Mouse (Mus musculus) small intestine, adult 2 months (tissue): ENCODE results near the gene Scrn1. TPM values are rescaled to one million over a fixed set of nuclear protein-coding genes. Genes with fewer than 3 reads are reported as not detected.

Experiments used
- H3K27ac ChIP-seq: fragments of 200-500 bp; 2 replicates; pipeline ENCODE4 v1.5.1; 2012; ENCODE audit warnings: low read depth, low read length, control low read depth, inconsistent platforms; ENCODE audit not compliant: insufficient read depth
- H3K27me3 ChIP-seq: fragments of 200-500 bp; 2 replicates; pipeline ENCODE4 v1.6.1; 2012; ENCODE audit warnings: mild to moderate bottlenecking, moderate library complexity, low read length, inconsistent platforms; ENCODE audit not compliant: control insufficient read depth, insufficient read depth
- H3K36me3 ChIP-seq: fragments of 200-500 bp; 2 replicates; pipeline ENCODE4 v1.6.1; 2012; ENCODE audit warnings: mild to moderate bottlenecking, low read length, control low read depth, inconsistent platforms; ENCODE audit not compliant: control insufficient read depth, insufficient read depth
- H3K4me1 ChIP-seq: fragments of 200-500 bp; 2 replicates; pipeline ENCODE4 v1.6.1; 2012; ENCODE audit warnings: low read length, inconsistent platforms, mixed read lengths; ENCODE audit not compliant: control insufficient read depth, insufficient read depth, insufficient read length
- H3K4me3 ChIP-seq: fragments of 200-500 bp; 2 replicates; pipeline ENCODE4 v1.5.1; 2012; ENCODE audit warnings: low read depth, mild to moderate bottlenecking, control low read depth, inconsistent platforms, low read length, moderate library complexity
- CTCF ChIP-seq: fragments of 200-500 bp; IDR thresholded peaks from 2 replicates; pipeline ENCODE4 v1.5.1; 2012; ENCODE audit warnings: low read depth, mild to moderate bottlenecking, control low read depth, inconsistent platforms, low read length, moderate library complexity, mixed read lengths; ENCODE audit not compliant: insufficient replicate concordance, insufficient read length; ENCODE audit errors: extremely low read depth
- POLR2A ChIP-seq: fragments of 200-500 bp; IDR thresholded peaks from 2 replicates; pipeline ENCODE4 v1.6.1; 2012; ENCODE audit warnings: low read depth, mild to moderate bottlenecking, control low read depth, inconsistent platforms, low read length, moderate library complexity
- WGBS: fragments of 180-500 bp; shearing (Covaris S2); methylation state at CpG from one replicate; pipeline ENCODE4 v1.1.7; 2018; 5-methylcytosine and 5-hydroxymethylcytosine counted together
- polyA plus RNA-seq: library from polyadenylated mRNA; depleted of rRNA; stranded (reverse); fragments of >200 nt; gene quantifications from 2 replicates; pipeline ENCODE4 v1.2.3, GENCODE M21; 2012; rRNA removed

The Scrn1 gene
- polyA plus RNA-seq, 1 experiment: 0.48 TPM

DNA sequence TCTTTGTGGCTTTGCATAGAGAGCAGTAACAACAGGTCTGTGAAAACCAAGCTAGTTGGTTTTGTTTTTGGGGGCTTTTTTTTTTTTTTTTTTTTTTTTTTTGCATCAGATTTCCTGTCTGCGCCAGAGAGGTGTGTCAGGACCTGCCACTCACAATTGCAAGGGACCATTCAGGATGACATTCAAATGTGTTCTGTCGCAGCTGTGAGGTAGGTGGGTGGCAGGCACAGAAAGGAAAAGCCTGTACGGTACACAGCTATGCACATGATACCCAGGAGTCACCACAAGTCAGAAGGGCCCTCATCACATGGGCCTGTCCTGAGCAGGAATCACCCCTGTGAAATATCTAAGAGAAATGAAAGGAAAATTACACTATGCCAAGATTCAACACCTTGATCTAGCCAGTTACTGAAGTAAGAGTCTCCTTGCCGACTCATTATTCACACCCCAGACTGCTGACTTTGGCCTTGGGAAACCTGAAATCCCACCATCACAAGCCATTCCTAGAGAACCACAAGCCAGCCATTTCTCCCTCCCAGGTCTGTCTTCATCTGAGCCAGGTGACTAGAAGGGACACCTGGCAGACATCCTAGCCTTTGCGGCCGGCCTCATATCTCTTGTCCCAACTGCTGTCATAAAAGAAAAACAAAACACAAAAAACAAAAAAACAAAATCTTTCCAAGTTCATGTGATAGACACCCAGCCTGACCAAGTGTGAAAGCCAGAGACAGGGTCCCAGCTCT lies 105.9 kb downstream of the Scrn1 start:
- Histone ChIP-seq H3K4me3 (no peak overlapping the region), H3K27ac (no peak overlapping the region), H3K36me3 (no peaks in the 10 kb centered on the region), H3K4me1 (peaks cover 5% of the 10 kb centered on the region), H3K27me3 (no peaks in the 10 kb centered on the region)
- WGBS: 62% methylated on average over 6 of the region's 6 CpGs
- TF ChIP-seq POLR2A (no peak), CTCF (no peak)

DNA sequence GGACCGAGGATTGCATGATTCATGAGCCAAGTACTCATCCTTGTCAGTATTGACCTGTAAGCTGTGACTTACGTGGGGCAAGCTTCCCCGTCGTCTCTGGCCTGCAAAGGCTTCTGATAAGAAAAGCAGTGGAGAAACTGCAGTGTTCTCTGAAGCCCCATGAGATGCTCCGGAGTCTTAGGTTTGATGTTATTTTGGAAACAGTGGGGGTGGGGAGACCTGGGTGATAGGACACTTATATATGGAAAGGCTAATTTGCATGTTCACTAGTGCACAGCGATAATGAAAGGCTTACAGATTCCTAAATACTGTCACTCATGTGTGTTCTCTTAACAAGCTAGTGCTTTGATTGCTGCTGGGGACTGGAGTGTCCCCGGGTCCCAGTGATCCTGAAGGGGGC lies 106.6 kb downstream of the Scrn1 start:
- TF ChIP-seq CTCF (no peak), POLR2A (no peak)
- H3K4me3 ChIP-seq: no peak overlapping the region
- WGBS: 73% methylated on average over 7 of the region's 7 CpGs
- peaks cover 5% of the 10 kb centered on the region for H3K4me1 ChIP-seq
- no peaks in the 10 kb centered on the region for H3K36me3 ChIP-seq
- no peaks in the 10 kb centered on the region for H3K27me3 ChIP-seq
- H3K27ac ChIP-seq: no peak overlapping the region

Other genes with a start within 250 kb of the Scrn1 start
- gene Prr15, start 240.7 kb downstream of the Scrn1 start, polyA plus RNA-seq: 21.2 and 166 TPM in 2 replicates
- 4.2 and 8.8 TPM in 2 replicates for gene Wipf3, start 136.9 kb downstream of the Scrn1 start, polyA plus RNA-seq
- gene Plekha8, start 28.6 kb upstream of the Scrn1 start, polyA plus RNA-seq: 3.5 and 5.1 TPM in 2 replicates
- 0.27 and 0.30 TPM in 2 replicates for gene Fkbp14, start 30.8 kb upstream of the Scrn1 start, polyA plus RNA-seq
- gene Mturn, start 115.1 kb upstream of the Scrn1 start, polyA plus RNA-seq: 2.8 and 3.8 TPM in 2 replicates